Mouse (Mus musculus) lung, postnatal 4 days (tissue): ENCODE measurements around the gene Aes.

Experiments used
- DNase-seq, 2 experiments: peaks; one replicate each; pipeline ENCODE4 v3.0.0; 2021

The Aes gene

DNA sequence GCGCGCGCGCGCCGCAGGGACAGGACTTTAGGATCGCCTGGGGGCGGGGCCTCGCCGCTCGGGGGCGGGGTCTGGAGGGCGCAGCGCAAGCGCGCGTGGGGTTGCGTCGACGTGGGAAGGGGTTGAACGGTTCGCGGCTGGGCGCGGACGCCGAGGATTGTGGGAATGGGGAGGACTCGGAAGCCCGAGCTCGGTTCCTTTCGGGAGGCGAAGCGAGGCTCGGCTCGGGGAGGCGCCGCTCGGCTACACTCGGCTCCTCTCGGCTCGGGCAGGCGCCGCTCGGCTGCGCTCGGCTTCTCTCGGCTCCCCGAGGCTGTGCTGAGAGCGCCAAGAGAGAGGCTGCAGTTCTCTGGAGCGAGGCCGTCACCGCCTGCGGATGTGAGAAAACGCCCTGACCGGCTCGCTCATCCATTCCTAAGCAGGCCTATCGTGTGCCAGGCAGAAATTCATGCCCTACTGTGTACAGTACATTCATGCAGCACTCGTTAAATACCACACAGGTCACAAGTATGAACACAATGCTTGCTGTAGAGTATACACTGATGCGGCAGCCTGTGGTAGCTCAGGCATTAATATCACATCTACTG, 14.0 kb upstream of the Aes start, which contains the start of gene Gna11:
TSS of gene Gna11 (minus strand) at position 30 of the 587 bp plus-strand sequence.
- peak; percentile 100 for DNase-seq

DNA sequence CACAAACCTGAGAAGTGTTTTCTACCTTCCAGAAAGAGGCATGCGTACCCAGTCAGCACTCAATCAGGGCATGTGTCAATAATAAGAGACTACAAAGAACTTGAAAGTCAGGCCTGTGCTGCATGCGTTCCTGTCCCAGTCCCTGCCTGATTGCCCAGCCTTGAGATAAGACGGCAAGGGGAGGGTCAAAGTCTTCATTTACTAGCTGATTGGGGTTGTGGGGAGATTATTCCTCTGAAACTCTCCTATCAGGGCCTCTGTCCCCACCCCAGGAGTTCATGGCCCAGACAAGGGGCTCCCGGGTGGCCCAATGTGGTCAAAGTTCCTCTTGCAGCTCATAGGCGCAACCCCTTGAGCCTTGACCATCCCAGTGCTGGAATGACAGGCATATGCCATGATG, 13.0 kb upstream of the Aes start:
- DNase-seq = no peak

DNA sequence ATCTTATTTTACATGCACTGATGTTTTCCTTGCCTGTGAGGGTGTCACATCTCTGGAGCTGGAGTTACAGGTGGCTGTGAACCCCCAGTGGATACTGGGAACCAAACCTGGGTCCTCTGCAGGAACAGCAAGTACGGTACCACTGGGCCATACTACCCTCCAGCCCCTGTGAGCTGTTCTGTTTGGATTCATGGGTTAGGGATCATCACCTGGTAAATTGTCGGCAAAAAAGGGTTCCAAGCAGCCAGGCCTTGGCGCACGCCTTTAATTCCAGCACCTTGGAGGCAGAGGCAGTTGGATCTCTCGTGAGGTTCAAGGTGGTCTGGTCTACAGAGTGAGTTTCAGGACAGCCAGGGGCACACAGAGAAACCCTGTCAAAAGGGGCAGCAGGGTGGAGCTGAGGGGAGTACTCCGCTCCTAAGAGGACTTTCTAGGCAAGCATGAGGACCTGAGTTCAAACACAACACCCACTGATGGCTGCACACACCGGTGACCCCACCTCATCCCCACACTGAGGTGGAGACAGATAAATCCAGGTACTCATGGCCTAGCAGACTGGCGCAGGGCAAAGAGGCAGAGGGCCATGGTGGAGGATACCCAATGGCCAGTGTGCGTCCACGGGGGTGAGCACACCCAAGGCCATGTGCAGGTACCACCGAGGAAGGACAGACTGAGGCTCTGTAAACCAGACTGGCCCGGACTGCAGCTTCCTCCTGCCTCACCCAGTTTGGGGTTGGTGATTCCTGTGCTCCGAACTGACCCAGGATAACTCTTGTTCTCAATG, 12.3 kb upstream of the Aes start:
- DNase-seq = no peak

DNA sequence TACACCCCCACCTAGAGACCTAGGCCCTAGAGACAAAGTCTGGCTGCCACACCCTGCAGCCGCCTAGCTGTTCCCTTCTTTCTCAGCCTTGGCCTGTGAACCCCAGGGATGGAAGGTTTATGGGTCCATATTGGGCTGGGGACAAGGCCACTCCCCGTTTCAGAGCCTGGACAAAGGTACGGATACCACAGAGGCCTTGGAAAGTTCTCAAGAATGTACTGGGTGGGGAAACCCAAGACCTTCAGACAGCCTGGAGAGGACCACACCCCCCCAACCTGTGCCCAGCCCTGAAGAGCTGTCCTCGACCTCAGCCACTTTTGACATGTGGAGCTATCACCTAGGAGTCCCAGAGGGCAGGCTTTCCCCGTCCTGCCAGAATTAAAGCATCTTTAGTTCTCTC, 10.3 kb upstream of the Aes start:
- no peak for DNase-seq

DNA sequence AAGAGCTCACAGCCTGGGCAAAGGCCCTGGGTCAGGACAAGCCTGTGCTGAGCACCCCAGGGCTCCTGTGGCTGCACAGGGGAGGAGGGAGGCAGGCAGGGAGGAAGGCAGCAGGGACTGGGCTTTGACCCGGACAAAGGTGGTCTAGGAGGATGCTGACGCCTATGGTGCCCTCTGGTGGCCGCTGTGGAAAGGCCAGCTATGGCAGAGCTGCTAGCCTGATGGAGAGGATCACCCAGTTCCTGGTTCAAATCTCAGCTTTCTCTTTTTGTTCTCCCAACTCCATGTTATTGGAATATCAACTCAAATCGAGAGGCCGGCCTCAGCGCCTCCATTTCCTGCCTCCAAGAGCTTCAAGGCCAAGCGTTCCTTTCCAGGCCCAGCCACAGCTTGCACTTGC, 9.0 kb upstream of the Aes start:
- peak; percentile 70 to 78 for DNase-seq

DNA sequence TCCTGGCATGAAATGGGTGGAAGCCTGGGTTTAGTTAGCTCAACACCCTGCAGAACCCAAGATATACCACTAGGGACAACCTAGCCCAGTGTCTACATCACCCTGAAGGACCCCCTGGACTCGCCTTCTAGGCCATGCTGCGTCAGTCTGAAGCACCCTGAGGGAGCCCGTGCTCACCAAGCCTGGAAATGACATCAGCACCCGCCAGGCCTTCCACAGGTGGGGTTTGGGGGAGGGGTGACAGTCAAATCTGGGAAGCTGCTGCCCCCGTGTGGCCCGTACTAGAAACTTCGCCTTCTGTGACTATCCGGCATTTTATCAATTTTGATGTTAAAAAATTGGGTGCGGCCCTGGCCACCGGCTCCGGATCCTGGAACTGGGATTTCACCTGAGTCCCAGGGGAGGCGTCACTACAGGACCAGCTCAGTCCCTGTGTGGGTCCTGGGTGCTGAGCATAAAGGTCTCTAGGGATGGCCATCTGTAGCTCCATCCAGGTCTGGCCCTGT, 7.6 kb upstream of the Aes start:
- peak; percentile 90 to 94 for DNase-seq

DNA sequence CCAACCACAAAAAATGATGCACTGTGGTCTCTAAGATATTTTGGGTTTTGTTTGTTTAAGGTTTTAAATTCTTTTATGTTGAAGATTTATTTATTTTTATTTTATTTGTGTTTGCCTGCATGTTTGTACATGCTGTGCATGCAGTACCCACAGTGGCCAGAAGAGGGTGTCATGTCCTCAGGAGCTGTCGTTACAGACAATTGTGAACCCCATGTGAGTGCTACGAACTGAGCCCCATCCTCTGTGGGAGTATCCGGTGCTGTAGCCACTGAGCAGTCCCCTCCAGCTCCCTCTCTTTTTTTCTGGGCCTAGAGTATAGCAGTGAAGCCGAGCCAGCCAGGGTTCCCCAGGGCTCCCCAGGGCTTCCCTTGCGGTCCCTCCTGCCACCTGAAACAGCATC, 6.1 kb upstream of the Aes start:
- peak in 1 of 2 experiments; percentile 39 for DNase-seq

DNA sequence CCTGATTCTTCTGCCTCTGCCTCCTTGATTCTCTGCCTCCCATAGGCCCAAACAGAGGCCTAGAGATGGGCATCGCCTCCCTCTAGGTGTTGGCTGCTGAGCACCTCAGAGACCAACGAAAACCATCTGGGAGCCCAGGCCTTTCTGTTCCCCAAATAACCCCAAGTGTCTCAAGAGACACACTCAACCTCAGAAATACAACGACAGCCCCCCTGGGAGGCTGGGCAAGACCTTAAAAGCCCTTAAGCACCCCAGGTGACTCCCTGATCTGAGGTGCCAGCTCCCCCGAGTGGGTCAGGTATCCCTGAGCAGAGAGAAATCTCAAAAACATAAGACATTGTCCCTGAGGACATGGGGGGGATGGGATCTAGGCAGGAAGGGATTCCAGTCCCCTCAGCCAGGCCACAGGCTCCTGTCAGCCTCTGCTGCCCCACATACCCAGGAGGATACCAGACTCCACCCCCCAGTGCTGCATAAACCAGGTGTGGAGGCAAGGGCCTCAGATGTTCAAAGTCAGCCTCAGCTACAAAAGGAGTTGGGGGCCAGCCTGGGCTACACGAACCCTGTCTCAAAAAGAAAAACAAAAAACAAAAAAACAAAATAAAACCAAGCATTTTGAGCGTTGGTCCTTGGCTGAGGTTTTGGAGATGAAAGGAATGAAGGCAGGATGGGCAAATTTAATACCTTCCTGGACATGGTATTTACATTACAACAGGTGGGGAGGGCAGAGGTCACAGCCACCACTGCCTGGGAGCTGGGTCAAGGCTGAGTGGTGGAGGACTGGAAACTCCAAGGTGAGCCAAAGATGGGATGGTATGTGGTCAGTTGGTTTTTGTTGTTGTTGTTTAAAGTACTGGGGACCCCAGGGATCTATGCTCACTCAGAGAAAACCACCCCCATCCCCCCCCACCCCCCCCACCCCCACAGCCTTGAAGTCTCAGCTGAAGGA, 5.2 kb upstream of the Aes start:
- no peak for DNase-seq

DNA sequence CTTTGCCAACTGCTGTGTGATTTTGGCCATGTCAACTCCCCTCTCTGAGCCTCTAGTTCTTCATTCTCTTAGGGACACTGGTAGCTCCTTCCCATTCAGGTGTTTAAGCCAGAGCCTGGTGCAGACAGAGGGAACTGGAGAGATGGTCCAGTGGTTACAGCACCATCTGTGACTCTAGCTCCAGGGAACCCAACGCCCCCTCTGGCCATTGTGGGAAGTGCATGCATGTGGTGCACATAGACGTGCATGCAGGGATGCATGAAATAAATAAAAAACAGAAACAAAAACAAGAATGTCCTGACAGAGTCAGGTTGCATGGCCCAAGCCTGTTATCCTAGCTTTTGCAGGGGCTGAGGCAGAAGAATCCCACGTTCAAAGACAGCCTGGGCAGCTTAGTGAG, 3.0 kb upstream of the Aes start:
- no peak for DNase-seq

DNA sequence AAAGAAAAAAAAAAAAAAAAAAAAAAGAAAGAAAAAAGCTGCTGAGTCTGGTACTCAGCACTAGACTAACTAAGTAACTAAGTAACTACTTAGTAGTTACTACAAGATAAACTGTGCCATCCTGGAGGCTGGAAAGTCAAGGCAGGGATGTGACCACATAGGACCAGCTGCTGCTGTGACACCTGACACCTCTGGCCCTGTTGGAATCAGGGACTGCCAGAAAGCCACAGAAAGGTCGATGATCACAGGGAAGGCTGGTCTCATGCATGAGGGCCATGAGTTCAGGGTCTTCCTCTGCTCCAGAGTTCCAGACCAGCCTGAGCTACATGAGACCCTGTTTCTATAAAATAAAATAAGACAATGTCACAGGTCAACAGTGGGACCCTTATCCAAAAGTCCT, 1.8 kb upstream of the Aes start:
- DNase-seq = no peak

DNA sequence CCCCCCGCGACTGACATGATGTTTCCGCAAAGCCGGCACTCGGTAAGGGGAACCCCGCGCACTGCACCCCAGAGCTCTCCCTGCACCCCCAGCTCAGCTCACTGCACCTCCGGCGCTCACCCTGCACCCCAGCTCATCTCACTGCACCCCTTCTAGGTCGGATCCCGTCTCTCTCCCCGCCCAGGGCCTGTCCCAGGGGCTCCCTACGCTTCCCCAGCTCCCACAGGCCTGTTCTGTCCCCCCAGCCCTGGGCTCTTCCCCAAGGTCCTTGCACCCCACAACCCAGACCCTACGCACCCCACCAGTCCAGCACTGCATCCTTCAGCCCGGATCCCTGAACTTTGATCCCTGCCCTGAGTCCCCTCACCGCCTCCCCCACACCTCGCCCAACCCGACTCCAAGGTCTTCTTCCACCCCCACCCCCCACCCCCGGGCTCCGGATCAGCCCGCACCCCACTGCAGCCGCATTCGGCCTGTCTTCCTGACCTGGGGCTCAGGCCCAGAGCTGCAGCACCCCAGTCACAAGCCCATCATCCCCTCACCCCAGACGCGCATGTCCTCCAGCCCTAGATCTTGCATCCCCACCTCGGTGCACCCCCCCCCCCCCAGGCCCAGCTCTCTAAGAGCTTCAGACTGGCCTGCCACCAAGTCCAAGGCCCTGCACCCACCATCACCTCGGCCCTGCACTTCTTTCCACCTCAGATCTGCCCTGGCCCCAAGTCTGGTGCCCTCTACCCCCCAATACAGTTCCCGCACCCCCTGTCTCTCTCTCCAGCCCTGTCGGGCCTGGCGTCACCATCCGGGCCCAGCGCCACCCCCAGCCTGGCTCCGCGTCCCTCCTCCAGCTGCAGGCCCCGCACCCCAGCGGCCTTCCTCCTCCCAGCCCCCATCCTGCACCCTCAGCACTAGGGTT, 595 bp downstream of the Aes start:
- DNase-seq = peak; percentile 81 to 84

DNA sequence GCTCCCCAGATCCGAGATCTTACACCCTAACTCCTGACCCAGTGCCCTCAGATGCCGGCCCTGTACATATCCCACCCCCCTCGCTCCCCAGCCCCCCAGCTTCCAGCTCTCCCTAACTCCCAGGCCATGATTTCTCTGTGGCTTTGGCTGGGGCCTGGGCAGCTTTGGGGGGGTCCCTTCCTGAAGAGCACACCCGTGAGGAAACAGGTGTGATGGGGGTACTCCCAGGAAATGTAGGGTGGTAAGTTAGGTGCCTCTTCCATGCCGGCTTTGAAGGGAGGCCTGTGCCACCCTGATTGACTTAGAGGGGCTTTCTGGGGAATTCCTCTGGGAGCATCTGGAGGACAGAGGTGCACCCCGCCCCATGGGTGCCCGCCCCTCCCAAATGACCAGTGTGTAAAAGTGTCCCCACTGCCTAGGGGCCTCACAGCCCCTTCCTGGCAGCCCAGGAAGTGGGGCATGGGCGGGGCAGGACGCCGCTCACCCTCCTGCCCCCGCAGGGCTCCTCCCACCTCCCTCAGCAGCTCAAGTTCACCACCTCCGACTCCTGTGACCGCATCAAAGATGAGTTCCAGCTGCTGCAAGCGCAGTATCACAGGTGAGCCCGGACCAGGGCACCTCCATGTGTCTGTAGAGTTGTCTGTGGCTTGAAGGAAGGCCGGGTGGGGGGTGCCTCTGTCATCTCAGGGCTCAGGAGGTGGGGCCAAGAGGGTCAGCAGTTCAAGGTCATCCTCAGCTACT, 1.6 kb downstream of the Aes start:
- DNase-seq = peak; percentile 65 to 77

DNA sequence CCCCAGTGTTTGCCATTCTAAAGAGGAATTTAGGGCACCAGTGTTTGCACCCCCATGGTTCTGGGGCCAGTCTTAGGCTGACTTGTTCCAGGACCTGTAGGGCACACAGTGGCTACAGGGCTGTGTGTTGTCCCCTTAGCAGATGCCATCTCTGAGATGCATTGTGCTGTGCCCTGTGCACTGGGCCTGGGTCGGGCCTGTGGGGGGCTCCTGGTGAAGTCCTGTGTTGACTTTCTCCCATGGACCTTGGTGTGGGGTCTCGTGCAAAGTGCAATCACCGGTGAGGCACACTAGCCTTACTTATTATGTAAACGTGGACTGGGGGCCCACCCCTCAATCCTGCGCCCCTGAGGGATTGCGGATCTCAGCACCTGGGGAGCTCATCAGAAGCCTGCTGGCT, 3.1 kb downstream of the Aes start:
- no peak for DNase-seq

DNA sequence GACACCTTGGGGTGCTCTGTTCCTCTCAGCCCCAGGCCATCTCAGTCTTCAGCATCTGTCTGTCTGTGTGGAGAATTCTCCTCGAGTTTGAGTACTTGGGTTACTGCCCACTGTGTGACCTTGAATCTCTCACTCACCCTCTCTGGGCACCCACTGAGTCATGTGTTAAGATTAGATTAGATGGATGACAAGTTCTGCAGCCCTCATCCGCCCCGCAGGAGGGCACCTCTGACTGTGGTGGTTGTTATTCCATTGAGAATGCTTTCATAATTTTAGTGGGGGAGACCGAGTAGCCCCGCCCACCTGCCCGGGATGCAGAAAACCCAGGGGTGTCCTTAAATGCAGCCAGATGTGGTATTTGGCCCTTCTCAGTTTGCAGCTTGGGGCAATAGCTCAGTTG, 4.2 kb downstream of the Aes start:
- no peak for DNase-seq

DNA sequence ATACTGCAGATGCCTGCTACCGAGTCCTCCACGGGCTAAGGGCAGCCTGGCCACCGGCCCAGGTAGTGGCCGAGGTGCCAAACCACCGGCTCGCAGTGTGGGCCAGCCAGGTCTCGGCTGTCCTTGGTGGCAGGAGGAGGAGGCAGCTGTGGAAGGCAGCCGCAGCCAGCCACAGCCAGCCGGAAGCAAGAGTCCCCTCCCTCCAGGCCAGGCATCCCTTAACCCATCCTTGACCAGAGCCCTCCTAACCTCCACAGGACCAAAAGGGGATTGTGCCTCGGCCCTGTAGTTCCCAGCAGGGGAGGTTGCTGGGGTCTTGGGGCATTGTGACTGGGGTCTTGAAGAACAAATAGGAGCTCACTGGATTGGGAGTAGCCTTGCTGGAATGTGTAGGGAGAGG, 4.9 kb downstream of the Aes start:
- DNase-seq = peak; percentile 69 to 82

DNA sequence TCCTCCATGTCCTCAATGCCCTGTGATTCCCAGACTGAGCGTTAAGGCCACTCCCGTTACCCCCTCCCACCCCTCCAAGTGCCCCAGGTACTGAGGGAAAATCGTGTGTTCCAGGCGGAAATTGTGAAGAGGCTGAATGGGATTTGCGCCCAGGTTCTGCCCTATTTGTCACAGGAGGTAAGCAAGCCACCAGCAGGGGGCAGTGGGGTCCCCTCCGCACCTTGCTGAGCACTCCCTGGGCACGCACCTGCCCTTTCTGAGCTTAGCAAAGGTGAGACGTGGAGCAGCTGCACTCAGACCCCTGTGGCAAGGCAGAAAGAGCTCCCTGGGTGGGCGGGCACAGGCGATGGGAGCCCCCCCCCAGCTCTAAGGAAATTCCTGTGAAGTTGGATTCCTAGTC, 5.4 kb downstream of the Aes start:
- DNase-seq = peak; percentile 68 to 71

DNA sequence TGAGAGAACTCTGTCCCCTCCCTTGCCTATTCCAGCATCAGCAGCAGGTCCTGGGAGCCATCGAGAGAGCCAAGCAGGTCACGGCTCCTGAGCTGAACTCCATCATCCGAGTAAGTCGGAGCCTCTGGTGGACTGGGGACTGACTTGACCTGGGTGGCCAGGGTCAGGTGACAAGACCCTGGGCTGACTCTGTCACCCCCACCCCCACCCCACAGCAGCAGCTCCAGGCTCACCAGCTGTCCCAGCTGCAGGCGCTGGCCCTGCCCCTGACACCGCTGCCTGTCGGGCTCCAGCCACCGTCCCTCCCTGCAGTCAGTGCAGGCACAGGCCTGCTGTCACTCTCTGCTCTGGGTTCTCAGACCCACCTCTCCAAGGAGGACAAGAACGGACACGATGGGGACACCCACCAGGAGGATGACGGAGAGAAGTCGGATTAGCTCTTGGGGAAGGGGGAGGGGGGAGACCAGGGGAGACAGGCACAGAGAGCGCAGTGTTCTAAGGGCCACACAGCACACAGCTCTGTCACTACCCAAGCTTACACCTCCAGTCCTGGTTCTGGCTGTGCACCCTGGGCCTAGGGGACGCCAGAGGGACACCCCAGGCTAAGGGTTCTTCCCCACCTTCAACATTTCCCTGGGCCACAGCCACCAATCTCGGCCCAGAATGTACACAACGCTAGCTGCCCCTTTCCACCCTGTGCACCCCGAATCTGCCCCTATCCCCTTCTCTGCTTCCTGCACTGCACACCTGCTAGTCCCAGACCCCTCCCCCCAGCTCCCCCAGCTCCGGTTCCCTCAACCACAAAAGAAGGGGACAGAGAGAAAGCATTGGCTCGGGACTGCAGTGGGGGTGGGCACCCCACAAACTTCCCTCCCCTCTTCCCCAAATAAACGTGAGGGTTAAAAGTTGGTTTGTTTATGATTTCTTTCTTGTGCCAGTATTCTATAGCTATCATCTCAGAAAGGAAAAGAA, 6.3 kb downstream of the Aes start:
- DNase-seq = no peak

DNA sequence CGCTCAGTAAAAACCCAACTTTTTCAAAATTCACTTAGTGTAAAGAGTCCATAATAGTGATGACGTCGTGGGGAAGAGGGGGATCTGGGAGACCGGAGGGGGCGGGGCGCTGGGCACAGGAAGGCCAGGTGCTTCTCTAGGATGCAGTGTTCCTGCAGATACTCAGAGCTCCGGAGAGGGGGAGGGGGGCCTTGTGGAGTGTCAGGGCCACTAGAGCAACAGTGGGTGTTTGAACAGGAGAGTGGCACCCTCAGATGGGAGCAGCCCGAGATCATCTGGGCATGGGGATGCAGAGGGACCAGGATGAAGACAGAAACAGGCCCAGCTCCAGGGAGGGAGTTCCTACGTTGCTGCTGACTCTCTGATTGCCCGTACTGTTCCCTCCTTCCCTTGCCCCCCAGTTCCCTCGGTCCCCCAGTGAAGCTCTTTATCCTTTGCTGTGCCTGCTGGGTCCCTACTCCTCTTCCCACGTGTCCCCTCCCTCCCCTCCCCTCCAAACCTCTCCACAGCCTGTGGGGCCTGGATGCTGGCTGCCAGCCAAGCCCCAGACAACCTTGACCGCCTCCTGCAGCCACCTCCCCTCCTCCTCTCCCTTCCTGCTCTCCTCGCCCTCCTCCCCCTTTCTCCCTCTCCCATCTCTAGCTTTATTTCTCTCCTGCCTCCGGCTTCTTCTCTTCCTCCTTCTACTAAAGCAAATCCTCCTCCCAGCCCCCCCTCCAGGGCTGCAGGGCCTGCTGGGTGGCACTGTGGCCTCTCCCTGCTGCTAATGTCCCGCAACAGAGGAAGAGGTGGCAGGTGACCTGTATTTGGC, 9.3 kb downstream of the Aes start:
- DNase-seq = peak; percentile 48 to 77

DNA sequence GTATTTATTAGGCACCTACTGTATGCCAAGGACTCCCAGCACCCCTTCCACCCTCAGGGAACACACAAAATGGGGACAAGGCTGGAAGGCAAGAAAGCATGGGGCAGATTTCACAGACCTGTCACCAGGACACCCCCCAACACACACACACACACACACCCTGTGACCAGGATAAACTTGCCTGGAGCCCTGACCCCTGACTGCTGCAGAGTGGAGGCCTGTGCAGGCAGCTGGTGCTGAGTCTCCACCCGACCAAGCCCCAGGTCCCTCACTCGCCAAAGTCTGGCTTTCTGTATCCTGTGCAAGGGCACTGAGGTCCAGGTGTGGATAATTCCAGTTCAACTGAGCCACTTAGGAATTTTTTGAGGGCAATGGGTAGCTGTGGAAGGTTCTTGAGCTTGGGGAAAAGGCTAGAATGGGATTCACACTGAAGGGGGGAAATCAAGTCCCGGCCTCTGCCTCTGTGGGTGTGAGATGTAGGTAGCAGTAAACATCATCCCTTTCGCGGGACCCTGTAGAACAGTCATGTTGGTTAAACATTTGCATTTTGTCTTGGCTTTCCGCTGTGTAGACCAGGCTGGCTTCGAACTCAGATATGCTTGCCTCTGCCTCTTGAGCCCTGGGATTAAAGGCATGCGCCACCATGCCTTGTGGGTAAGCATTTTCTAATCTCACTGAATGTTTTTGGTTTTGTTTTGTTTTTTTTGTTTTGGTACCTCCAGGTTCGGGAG, 10.4 kb downstream of the Aes start:
- DNase-seq = peak in 1 of 2 experiments; percentile 27
